Mouse (Mus musculus) lung, adult 2 months (tissue): Measurements from ENCODE around the gene Sema4c.

ENCODE experiments used
- CTCF ChIP-seq: fragments of 200-500 bp; IDR thresholded peaks from 2 replicates; pipeline ENCODE4 v1.5.1; 2011; ENCODE audit warnings: mild to moderate bottlenecking, low read length, control low read depth; ENCODE audit not compliant: insufficient read depth
- POLR2A ChIP-seq: fragments of 200-500 bp; IDR thresholded peaks from 2 replicates; pipeline ENCODE4 v1.6.1; 2011; ENCODE audit warnings: low read depth, mild to moderate bottlenecking, control low read depth, low read length, borderline replicate concordance; ENCODE audit errors: extremely low read depth

DNA sequence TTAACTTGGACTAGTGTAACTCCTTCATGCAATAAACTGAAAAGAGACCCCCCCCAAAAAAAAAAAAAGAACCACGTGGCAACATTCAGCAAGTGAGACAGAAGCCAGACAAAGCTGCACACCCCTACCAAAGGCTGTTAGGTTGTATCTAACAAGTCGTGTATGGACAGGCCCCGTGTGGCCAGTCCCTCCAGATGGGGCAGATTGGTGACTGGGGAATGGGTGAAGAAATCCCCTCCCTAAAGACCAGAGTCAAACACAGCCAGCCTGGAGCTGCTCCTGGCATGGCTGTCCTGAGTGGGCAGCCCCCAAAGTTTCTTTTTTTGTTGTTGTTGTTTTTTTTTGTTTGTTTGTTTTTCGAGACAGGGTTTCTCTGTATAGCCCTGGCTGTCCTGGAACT, 44.1 kb upstream of the Sema4c start:
- no peak for TF ChIP-seq POLR2A
- TF ChIP-seq CTCF, result no peak
